Mouse (Mus musculus): Measurements from ENCODE around the gene Cdc7. TPM values are rescaled to one million over a fixed set of nuclear protein-coding genes. Genes with fewer than 3 reads are reported as not detected.

Cdc7 gene
- total and polyA plus RNA-seq, 2 experiments from 2014 or later = 23.5 to 36.8 TPM

GRCm38 (mm10) chr5:107015046-107015421 is 50.9 kb downstream of the Cdc7 start:
- Histone ChIP-seq H3K36me3 (ENCODE audit: insufficient read depth) (no peaks in the 10 kb centered on the region), H3K4me3 (ENCODE audit: low read depth, low read length) (no peak overlapping the region), H3K27ac (ENCODE audit: low read depth, low read length) (no peak overlapping the region), H3K9ac (no peak overlapping the region), H3K27me3 (ENCODE audit: insufficient read depth, low read length) (no peaks in the 10 kb centered on the region), H3K4me2 (ENCODE audit: low read depth) (no peak overlapping the region), H3K9me3 (ENCODE audit: low read length) (no peaks in the 10 kb centered on the region), H3K4me1 (ENCODE audit: insufficient read depth) (no peaks in the 10 kb centered on the region)
- WGBS = 79% methylated on average over 2 of the region's 2 CpGs
- no peak for ATAC-seq
- no peak for TF ChIP-seq CTCF (IDR thresholded peaks at IDR 0.05; ENCODE audit: low read depth)
- no peak for DNase-seq

GRCm38 (mm10) chr5:107015422-107016081 is 51.4 kb downstream of the Cdc7 start:
- Histone ChIP-seq H3K4me2 (ENCODE audit: low read depth) (no peak overlapping the region), H3K9me3 (ENCODE audit: low read length) (no peaks in the 10 kb centered on the region), H3K27ac (ENCODE audit: low read depth, low read length) (no peak overlapping the region), H3K27me3 (ENCODE audit: insufficient read depth, low read length) (no peaks in the 10 kb centered on the region), H3K36me3 (ENCODE audit: insufficient read depth) (no peaks in the 10 kb centered on the region), H3K4me1 (ENCODE audit: insufficient read depth) (no peaks in the 10 kb centered on the region), H3K4me3 (ENCODE audit: low read depth, low read length) (no peak overlapping the region), H3K9ac (no peak overlapping the region)
- DNase-seq = no peak
- no peak for TF ChIP-seq CTCF (IDR thresholded peaks at IDR 0.05; ENCODE audit: low read depth)
- WGBS = 37% methylated on average over 10 of the region's 10 CpGs
- ATAC-seq = no peak

GRCm38 (mm10) chr5:107016538-107016937 is 52.4 kb downstream of the Cdc7 start:
- WGBS = 71% methylated on average over 4 of the region's 4 CpGs
- no peak for ATAC-seq

GRCm38 (mm10) chr5:107017544-107017943 is 53.4 kb downstream of the Cdc7 start:
- no peak overlapping the region for H3K27ac ChIP-seq (ENCODE audit: low read depth, low read length)
- H3K4me2 ChIP-seq (ENCODE audit: low read depth) = no peak overlapping the region
- no peak overlapping the region for H3K4me3 ChIP-seq (ENCODE audit: low read depth, low read length)
- H3K9ac ChIP-seq = no peak overlapping the region
- H3K4me1 ChIP-seq (ENCODE audit: insufficient read depth) = no peaks in the 10 kb centered on the region
- DNase-seq (no peak), ATAC-seq (no peak)
- peak; percentile 8; the same call in 1 of the 2 replicates for TF ChIP-seq CTCF (IDR thresholded peaks at IDR 0.05; ENCODE audit: low read depth)
- 58% methylated on average over 2 of the region's 2 CpGs for WGBS
- no peaks in the 10 kb centered on the region for H3K36me3 ChIP-seq (ENCODE audit: insufficient read depth)
- H3K9me3 ChIP-seq (ENCODE audit: low read length) = no peaks in the 10 kb centered on the region
- no peaks in the 10 kb centered on the region for H3K27me3 ChIP-seq (ENCODE audit: insufficient read depth, low read length)

More at GRCm38 (mm10) chr5:107016538-107016937, 52.4 kb downstream of the Cdc7 start:
- H3K36me3 ChIP-seq (ENCODE audit: insufficient read depth) = no peaks in the 10 kb centered on the region
- DNase-seq = no peak
- H3K9ac ChIP-seq = no peak overlapping the region
- no peaks in the 10 kb centered on the region for H3K27me3 ChIP-seq (ENCODE audit: insufficient read depth, low read length)
- no peak overlapping the region for H3K4me3 ChIP-seq (ENCODE audit: low read depth, low read length)
- H3K9me3 ChIP-seq (ENCODE audit: low read length) = no peaks in the 10 kb centered on the region
- no peak for TF ChIP-seq CTCF (IDR thresholded peaks at IDR 0.05; ENCODE audit: low read depth)
- no peaks in the 10 kb centered on the region for H3K4me1 ChIP-seq (ENCODE audit: insufficient read depth)
- no peak overlapping the region for H3K4me2 ChIP-seq (ENCODE audit: low read depth)
- H3K27ac ChIP-seq (ENCODE audit: low read depth, low read length) = no peak overlapping the region

GRCm38 (mm10) chr5:107019057-107019456 is 54.9 kb downstream of the Cdc7 start:
- H3K27ac ChIP-seq (ENCODE audit: low read depth, low read length) = no peak overlapping the region
- H3K4me2 ChIP-seq (ENCODE audit: low read depth) = no peak overlapping the region
- 81% methylated on average over 5 of the region's 5 CpGs for WGBS
- H3K4me1 ChIP-seq (ENCODE audit: insufficient read depth) = no peaks in the 10 kb centered on the region
- no peak for DNase-seq
- no peak overlapping the region for H3K9ac ChIP-seq
- no peak for TF ChIP-seq CTCF (IDR thresholded peaks at IDR 0.05; ENCODE audit: low read depth)
- H3K27me3 ChIP-seq (ENCODE audit: insufficient read depth, low read length) = no peaks in the 10 kb centered on the region
- no peak overlapping the region for H3K4me3 ChIP-seq (ENCODE audit: low read depth, low read length)
- no peaks in the 10 kb centered on the region for H3K36me3 ChIP-seq (ENCODE audit: insufficient read depth)
- no peaks in the 10 kb centered on the region for H3K9me3 ChIP-seq (ENCODE audit: low read length)
- ATAC-seq = no peak

GRCm38 (mm10) chr5:107019904-107020303 is 55.8 kb downstream of the Cdc7 start:
- no peak for TF ChIP-seq CTCF (IDR thresholded peaks at IDR 0.05; ENCODE audit: low read depth)
- Histone ChIP-seq H3K9me3 (ENCODE audit: low read length) (no peaks in the 10 kb centered on the region), H3K36me3 (ENCODE audit: insufficient read depth) (no peaks in the 10 kb centered on the region), H3K27me3 (ENCODE audit: insufficient read depth, low read length) (no peaks in the 10 kb centered on the region), H3K4me1 (ENCODE audit: insufficient read depth) (no peaks in the 10 kb centered on the region), H3K4me2 (ENCODE audit: low read depth) (no peak overlapping the region), H3K27ac (ENCODE audit: low read depth, low read length) (no peak overlapping the region), H3K4me3 (ENCODE audit: low read depth, low read length) (no peak overlapping the region), H3K9ac (no peak overlapping the region)
- WGBS = 73% methylated on average over 6 of the region's 6 CpGs
- ATAC-seq = no peak
- DNase-seq = no peak

GRCm38 (mm10) chr5:107020366-107020765 is 56.2 kb downstream of the Cdc7 start:
- H3K27me3 ChIP-seq (ENCODE audit: insufficient read depth, low read length) = no peaks in the 10 kb centered on the region
- no peaks in the 10 kb centered on the region for H3K4me1 ChIP-seq (ENCODE audit: insufficient read depth)
- no peak overlapping the region for H3K27ac ChIP-seq (ENCODE audit: low read depth, low read length)
- ATAC-seq = no peak
- TF ChIP-seq CTCF (IDR thresholded peaks at IDR 0.05; ENCODE audit: low read depth) = no peak
- 70% methylated on average over 7 of the region's 7 CpGs for WGBS
- no peak overlapping the region for H3K4me3 ChIP-seq (ENCODE audit: low read depth, low read length)
- DNase-seq = no peak
- H3K9me3 ChIP-seq (ENCODE audit: low read length) = no peaks in the 10 kb centered on the region
- no peak overlapping the region for H3K9ac ChIP-seq
- no peak overlapping the region for H3K4me2 ChIP-seq (ENCODE audit: low read depth)
- H3K36me3 ChIP-seq (ENCODE audit: insufficient read depth) = no peaks in the 10 kb centered on the region
